Mouse (Mus musculus): ENCODE measurements around the gene Atg3. TPM values are rescaled to one million over a fixed set of nuclear protein-coding genes. Genes with fewer than 3 reads are reported as not detected.

Gene Atg3
- polyA plus RNA-seq, 1 experiment: 18.5 TPM

DNA sequence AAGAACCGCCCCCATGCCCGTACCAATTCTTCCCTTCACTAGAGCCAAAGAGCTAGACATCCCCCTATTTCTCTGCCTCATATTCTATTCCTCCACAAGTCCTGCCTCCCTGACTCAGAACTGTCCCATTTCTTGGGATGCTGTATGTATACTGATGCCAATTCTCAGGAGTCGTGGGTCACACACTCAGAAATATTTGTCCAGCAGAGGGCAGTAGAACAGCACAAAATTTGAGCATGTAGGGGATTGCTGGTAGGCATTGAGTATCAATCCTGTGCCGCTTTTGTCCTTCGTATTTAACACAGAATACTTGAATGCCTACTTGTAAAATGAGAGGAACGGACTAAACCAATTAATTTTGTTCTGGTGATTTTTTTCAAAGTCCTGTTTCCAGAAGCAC is 38.2 kb downstream of the Atg3 start:
- H3K4me1 ChIP-seq (ENCODE audit: control insufficient read depth, insufficient read depth, low read length): peaks cover under 1% of the 10 kb centered on the region; the same call in 1 of the 2 replicates
- no peak for DNase-seq
- WGBS: 29% methylated on average over 6 of the region's 6 CpGs
- H3K4me3 ChIP-seq (replicated peaks; ENCODE audit: extremely low read depth, low read depth, low read length): no peak overlapping the region
- TF ChIP-seq POLR2A (IDR thresholded peaks at IDR 0.05; ENCODE audit: borderline replicate concordance, extremely low read depth, low read depth, low read length): no peak
- TF ChIP-seq CTCF (IDR thresholded peaks at IDR 0.05; ENCODE audit: insufficient read depth, low read length): peak; percentile 49

- no peak overlapping the region for H3K4me3 ChIP-seq (replicated peaks; ENCODE audit: extremely low read depth, low read depth, low read length)
- TF ChIP-seq CTCF (IDR thresholded peaks at IDR 0.05; ENCODE audit: insufficient read depth, low read length): no peak
- no peak for TF ChIP-seq POLR2A (IDR thresholded peaks at IDR 0.05; ENCODE audit: borderline replicate concordance, extremely low read depth, low read depth, low read length)
- WGBS: 92% methylated on average over 2 of the region's 2 CpGs
- DNase-seq: no peak
- H3K4me1 ChIP-seq (ENCODE audit: control insufficient read depth, insufficient read depth, low read length): peaks cover 4% of the 10 kb centered on the region; the same call in 1 of the 2 replicates
Observed at GRCm38 (mm10) chr16:45201395-45201794, 42.8 kb downstream of the Atg3 start.

DNA sequence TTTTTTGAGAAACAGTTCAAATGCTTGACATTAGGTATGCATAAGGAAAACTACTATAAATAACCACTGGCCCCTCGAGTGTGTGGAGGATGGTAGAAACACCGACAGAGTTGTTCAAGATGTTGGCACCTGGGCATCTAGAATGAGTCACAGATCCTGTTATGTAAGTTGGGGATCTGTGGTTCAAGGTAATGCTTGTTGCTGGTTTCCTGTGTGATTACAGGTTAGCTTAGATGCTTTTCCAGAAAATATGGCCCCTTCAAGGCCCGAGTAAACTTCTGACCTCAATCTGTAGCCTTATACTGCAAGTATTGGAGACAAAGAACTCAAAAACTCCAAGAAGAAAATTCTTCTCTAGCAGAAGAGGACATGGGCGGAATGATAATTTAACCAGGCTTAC is 45.9 kb downstream of the Atg3 start:
- 51% methylated on average over 4 of the region's 4 CpGs for WGBS
- no peak overlapping the region for H3K4me3 ChIP-seq (replicated peaks; ENCODE audit: extremely low read depth, low read depth, low read length)
- peaks cover 4% of the 10 kb centered on the region; the same call in 1 of the 2 replicates for H3K4me1 ChIP-seq (ENCODE audit: control insufficient read depth, insufficient read depth, low read length)
- TF ChIP-seq POLR2A (IDR thresholded peaks at IDR 0.05; ENCODE audit: borderline replicate concordance, extremely low read depth, low read depth, low read length) (no peak), CTCF (IDR thresholded peaks at IDR 0.05; ENCODE audit: insufficient read depth, low read length) (no peak)
- DNase-seq: no peak

DNA sequence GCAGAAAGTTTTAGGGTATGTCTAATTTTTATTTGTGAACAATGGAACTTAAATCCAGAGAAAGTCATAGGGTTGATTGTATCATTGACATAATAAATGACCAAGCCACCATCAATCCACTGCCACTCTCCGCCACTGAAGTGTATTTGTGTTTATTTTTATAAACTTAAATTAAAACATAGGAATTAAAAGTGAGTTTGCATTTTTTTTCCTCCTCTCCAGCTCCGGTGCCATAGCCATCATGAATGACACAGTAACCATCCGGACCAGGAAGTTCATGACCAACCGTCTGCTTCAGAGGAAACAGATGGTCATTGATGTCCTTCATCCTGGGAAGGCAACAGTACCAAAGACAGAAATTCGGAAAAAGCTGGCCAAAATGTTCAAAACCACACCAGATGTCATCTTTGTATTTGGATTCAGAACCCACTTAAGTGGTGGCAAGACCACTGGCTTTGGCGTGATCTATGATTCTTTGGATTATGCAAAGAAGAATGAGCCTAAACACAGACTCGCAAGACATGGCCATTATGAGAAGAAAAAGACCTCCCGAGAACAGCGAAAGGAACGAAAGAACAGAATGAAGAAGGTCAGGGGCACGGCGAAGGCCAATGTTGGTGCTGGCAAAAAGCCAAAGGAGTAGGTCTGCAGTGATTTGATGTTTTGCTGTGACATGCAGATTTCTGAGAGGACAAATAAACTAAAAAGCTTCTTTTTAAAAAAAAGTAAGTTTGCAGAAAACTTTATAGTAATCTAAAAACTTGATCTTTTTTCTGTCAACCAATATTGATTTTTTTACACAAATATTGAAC is 46.5 kb downstream of the Atg3 start:
- TF ChIP-seq POLR2A (IDR thresholded peaks at IDR 0.05; ENCODE audit: borderline replicate concordance, extremely low read depth, low read depth, low read length): no peak
- TF ChIP-seq CTCF (IDR thresholded peaks at IDR 0.05; ENCODE audit: insufficient read depth, low read length): no peak
- Histone ChIP-seq H3K4me3 (replicated peaks; ENCODE audit: extremely low read depth, low read depth, low read length) (no peak overlapping the region), H3K4me1 (ENCODE audit: control insufficient read depth, insufficient read depth, low read length) (peaks cover 4% of the 10 kb centered on the region; the same call in 1 of the 2 replicates)
- no peak for DNase-seq
- 60% methylated on average over 12 of the region's 12 CpGs for WGBS

DNA sequence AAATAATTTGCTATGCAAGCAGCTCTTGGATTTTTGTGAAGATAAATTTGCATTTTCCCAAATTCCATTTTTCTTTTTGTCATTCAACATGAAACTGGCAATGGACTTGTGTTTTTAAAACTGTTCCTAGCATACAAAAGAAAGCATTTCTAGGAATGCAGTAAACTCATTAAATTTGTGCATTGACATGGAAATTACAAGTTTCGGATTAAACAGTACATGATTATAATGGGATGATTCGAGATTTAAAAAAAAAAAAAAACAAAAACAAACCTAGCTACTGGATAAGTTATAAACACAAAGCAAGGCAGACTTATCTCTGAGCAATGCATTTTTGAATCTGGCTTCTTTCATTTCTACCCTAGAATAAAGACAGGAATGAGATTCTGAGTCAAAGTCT is 63.4 kb downstream of the Atg3 start:
- Histone ChIP-seq H3K4me1 (ENCODE audit: control insufficient read depth, insufficient read depth, low read length) (no peaks in the 10 kb centered on the region; the same call in 1 of the 2 replicates), H3K4me3 (replicated peaks; ENCODE audit: extremely low read depth, low read depth, low read length) (no peak overlapping the region)
- WGBS: 73% methylated on average over 2 of the region's 2 CpGs
- DNase-seq: no peak
- no peak for TF ChIP-seq CTCF (IDR thresholded peaks at IDR 0.05; ENCODE audit: insufficient read depth, low read length)
- no peak for TF ChIP-seq POLR2A (IDR thresholded peaks at IDR 0.05; ENCODE audit: borderline replicate concordance, extremely low read depth, low read depth, low read length)

DNA sequence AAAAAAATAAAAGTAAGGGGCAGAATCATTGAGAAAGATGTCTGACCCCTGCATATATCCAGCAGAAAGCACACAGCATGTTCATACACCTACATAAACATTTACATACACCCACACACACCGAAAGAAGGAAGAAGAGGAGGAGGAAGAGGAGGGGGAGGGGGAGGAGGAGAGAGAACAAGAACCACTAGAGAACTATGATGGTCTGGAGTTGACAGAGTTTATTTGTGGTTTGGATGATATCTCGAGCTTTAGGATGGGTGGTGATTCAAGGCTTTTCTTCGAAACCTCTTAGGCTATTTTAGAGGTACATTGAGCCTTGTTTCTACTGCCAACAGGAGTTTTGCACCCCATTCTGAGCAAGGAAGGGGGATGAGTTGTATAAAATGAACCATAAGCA is 64.2 kb downstream of the Atg3 start:
- WGBS: 66% methylated on average over 3 of the region's 3 CpGs

GRCm38 (mm10) chr16:45223648-45224388 is 65.2 kb downstream of the Atg3 start, which contains the start of gene Btla:
Gene Btla, plus strand, starts transcription at chr16:45224315.
- peak within 1 kb of the TSS; percentile 45 for H3K4me3 ChIP-seq (replicated peaks; ENCODE audit: extremely low read depth, low read depth, low read length)
- TF ChIP-seq CTCF (IDR thresholded peaks at IDR 0.05; ENCODE audit: insufficient read depth, low read length): no peak
- no peak for TF ChIP-seq POLR2A (IDR thresholded peaks at IDR 0.05; ENCODE audit: borderline replicate concordance, extremely low read depth, low read depth, low read length)
- WGBS: 53% methylated on average over 10 of the region's 10 CpGs
- DNase-seq: no peak
- H3K4me1 ChIP-seq (ENCODE audit: control insufficient read depth, insufficient read depth, low read length): no peaks in the 10 kb centered on the region; the same call in 1 of the 2 replicates

More for the DNA sequence above, 64.2 kb downstream of the Atg3 start:
- no peaks in the 10 kb centered on the region; the same call in 1 of the 2 replicates for H3K4me1 ChIP-seq (ENCODE audit: control insufficient read depth, insufficient read depth, low read length)
- TF ChIP-seq CTCF (IDR thresholded peaks at IDR 0.05; ENCODE audit: insufficient read depth, low read length) (no peak), POLR2A (IDR thresholded peaks at IDR 0.05; ENCODE audit: borderline replicate concordance, extremely low read depth, low read depth, low read length) (no peak)
- DNase-seq: no peak
- H3K4me3 ChIP-seq (replicated peaks; ENCODE audit: extremely low read depth, low read depth, low read length): no peak overlapping the region

- H3K4me3 ChIP-seq (replicated peaks; ENCODE audit: extremely low read depth, low read depth, low read length): peak overlapping the region; percentile 45
- 63% methylated on average over 4 of the region's 4 CpGs for WGBS
- no peak for DNase-seq
- TF ChIP-seq CTCF (IDR thresholded peaks at IDR 0.05; ENCODE audit: insufficient read depth, low read length): no peak
- TF ChIP-seq POLR2A (IDR thresholded peaks at IDR 0.05; ENCODE audit: borderline replicate concordance, extremely low read depth, low read depth, low read length): no peak
- no peaks in the 10 kb centered on the region; the same call in 1 of the 2 replicates for H3K4me1 ChIP-seq (ENCODE audit: control insufficient read depth, insufficient read depth, low read length)
Observed at GRCm38 (mm10) chr16:45224431-45225008, 65.9 kb downstream of the Atg3 start.

DNA sequence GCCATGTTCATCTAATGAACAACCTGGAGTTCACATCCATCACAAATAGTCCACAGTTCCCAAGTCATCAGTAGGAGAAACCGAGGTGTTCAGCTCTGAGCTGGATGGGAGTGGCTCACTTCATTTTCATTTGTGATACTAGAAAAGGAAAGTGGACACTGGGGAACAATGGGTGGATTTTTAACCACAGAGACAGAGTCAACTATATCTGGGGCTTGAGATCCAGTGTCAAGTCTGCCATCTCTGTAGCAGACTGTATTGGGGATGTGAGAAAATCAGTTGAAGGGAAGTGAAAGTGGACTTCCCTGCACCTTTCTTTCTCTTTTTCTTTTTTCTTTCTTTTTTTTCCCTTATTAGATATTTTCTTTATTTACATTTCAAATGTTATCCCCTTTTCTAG is 68.4 kb downstream of the Atg3 start:
- no peak overlapping the region for H3K4me3 ChIP-seq (replicated peaks; ENCODE audit: extremely low read depth, low read depth, low read length)
- no peak for TF ChIP-seq CTCF (IDR thresholded peaks at IDR 0.05; ENCODE audit: insufficient read depth, low read length)
- TF ChIP-seq POLR2A (IDR thresholded peaks at IDR 0.05; ENCODE audit: borderline replicate concordance, extremely low read depth, low read depth, low read length): no peak

More for the DNA sequence above, 68.4 kb downstream of the Atg3 start:
- 63% methylated on average over 1 of the region's 1 CpGs for WGBS
- H3K4me1 ChIP-seq (ENCODE audit: control insufficient read depth, insufficient read depth, low read length): no peaks in the 10 kb centered on the region
- DNase-seq: no peak
